Mouse (Mus musculus) CD4-positive, CD25-positive, alpha-beta regulatory T cell, adult 4 months (primary cell): ENCODE results near the gene Cux1. TPM values are rescaled to one million over a fixed set of nuclear protein-coding genes. Genes with fewer than 3 reads are reported as not detected.
"Not testable (repeated sequence)": the region's sequence is repeated elsewhere in the genome, so short reads cannot be mapped to it uniquely, and the experiment has no call there.

ENCODE experiments used
- ATAC-seq: one replicate; pipeline ENCODE4 v1.8.0; 2017
- polyA plus RNA-seq, 2 experiments: library from polyadenylated mRNA; unstranded; fragments of 100-300 nt; shearing (Covaris generic); gene quantifications; one replicate each; pipeline ENCODE4 v1.2.1; 2017

Gene Cux1
- polyA plus RNA-seq, 2 experiments from 2014 or later: 48.1 to 69.0 TPM

DNA sequence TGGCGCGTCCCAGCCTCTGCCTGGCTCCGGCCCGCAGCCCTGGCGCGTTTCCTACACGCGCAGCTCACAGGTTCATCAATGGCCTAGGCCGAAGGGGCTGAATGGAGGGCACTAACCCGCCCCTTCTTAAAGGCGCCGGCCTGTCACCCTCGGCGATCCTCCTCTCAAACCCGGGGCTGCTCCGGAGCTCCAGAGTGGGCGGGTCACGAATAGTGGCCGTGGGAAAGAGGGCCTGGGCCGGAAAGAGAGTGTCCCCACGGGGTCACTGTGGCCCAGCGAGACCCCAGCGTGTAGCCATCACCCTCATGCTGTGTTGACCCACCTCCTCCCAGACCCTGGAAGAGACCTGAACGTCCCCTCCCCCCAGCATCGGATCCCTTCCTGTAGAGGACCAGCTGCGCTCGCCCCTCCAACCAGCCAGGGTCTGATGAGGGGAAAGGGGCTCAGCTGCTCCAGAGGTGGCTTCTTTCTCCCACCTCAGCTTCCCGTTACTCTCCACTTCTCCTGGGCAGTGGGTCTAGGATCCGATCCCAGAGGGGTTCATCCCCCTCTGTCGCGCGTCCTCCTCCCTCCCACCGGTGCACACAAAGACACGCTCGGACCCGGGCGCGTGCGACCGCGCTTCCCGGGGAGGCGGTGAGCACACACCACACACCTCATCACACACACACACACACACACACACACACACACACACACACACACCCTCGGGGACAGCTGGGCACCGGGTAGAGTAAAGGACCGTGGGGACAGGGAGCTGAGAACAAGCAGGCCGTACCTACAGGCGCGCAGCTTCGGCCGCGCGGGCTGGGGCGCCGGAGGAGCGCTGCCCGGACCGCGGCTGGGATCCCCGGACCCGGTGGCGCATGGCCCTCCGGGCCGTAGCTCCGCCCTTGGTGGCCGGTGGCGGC lies 323.2 kb downstream of the Cux1 start:
- no peak for ATAC-seq

DNA sequence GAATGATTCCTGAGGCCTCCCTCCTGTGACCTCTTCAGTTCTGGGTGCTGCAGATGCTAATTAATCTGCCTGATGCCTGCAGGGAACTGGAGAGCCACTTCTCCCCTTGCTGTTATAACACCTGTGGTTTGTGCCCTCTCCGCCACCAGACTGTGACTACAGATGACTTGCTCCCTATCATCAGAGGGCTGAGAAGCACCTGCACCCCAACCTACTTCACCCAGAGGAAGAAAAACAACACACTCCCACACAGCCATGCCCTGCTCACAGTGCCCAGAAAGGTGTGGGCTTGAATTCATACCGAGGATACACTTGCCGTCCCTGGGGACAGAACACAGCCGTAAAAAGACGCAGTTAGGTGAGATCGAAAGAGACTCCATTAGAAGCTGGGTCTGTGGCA lies 326.1 kb downstream of the Cux1 start:
- no peak for ATAC-seq

GRCm38 (mm10) chr5:136240381-136240780 lies 326.9 kb downstream of the Cux1 start:
- ATAC-seq: no peak

DNA sequence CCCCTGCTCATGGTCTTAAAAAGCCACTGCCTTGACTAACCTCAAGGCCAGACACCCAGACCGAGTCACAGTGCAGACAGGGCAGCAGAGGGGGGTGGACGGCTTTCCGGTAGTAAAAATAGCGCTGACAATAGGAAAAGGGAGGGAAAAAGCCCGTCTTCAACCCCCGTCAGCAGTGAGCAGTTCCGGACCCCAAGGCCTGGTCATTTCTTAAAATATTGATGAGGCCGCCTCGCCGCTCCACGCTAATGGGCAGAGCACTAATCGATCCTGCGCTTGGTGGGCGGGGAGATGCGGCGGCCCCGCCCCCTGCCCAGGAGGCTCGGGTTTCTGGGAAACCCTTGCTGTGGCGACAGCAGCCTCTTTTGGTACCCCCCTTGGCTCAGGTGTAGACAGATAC lies 329.7 kb downstream of the Cux1 start:
- ATAC-seq: no peak

DNA sequence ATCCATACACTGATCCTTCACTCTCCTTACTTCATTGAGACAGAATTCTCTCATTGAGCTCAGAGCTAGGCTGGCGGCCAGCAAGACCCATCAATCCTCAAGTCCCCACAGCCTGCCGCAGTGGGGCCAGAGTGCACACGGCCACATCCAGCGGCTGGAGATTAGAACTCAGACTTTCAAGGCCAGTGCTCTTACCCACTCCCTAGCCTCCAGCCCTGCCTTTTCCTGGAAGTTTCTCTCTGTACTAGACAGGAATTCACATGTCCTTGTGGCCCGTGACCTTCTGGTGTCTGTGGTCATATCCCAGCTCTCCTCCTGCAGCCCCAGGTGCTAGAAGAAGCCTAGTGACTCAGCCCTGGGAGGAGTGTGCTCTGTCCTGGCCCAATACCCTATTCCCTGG lies 330.7 kb downstream of the Cux1 start:
- ATAC-seq: no peak

GRCm38 (mm10) chr5:136230348-136231035 lies 336.8 kb downstream of the Cux1 start:
- no peak for ATAC-seq

- ATAC-seq: no peak
These were observed 340.9 kb downstream of the Cux1 start for GRCm38 (mm10) chr5:136226246-136226876.

- no peak for ATAC-seq
These were observed 348.7 kb downstream of the Cux1 start for GRCm38 (mm10) chr5:136218585-136218984.

DNA sequence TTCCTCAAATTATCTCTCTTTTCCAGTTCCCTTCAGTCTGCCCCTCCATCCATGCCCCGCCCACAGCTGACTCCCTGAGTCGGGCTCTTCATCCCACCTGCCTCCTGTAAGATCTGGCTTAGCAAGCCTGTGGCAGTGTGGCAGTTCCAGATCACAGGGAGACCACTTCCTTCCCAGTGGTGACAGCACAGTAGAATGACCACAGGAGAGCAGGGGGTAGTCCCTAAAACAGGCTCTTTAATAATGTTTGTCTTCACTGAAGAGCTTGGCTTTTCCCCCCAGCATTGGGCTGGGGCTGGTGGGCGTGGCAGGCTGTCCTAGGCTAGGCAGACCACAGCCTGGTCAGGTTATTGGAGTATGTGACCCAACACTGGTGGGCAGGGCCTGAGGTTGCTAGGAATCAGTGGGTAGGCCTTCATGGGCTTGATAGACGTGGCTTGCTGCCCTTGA lies 349.3 kb downstream of the Cux1 start:
- ATAC-seq: no peak

- no peak for ATAC-seq
These were observed 350.2 kb downstream of the Cux1 start for GRCm38 (mm10) chr5:136217004-136217665.

- ATAC-seq: no peak
These were observed 351.3 kb downstream of the Cux1 start for GRCm38 (mm10) chr5:136215958-136216357.

DNA sequence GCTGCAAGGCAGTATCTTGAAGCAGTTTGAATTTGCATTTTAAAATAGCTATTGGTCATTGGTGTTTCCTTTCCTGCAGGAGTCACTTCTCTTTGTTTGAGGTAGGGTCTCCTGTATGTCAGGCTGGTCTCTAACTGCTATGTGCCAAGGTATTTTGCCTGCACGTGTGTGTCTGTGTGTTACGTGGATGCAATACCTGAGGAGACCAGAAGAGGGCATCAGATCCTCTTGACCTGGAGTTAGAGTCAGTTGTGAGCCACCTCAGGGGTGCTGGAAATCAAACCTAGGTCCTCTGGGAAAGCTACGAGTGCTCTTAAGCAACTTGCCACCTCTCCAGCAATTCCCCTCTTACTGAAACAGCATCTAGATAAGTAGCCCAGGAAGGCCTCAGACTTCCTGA lies 352.1 kb downstream of the Cux1 start:
- ATAC-seq: no peak

- no peak for ATAC-seq
These were observed 353.6 kb downstream of the Cux1 start for GRCm38 (mm10) chr5:136213716-136214115.

DNA sequence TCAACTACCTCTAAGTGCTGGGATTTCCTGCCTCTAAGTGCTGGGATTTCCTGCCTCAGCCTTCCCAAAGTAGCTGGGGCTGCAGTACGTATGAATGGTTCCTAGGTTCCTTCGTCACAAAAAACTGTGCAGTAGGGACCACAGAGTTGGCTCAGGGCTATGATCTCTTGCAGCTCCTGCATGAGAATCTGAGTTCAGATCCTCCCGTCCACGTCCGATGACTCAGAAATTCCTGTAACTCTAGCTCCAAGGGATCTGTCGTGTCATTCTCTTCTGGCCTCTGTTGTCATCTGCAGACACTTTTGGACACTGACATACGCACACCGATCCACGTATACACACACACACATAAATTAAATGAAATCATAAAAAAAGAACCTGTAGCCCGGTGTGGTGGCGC lies 354.6 kb downstream of the Cux1 start:
- no peak for ATAC-seq

- not testable (repeated sequence) for ATAC-seq
These were observed 355.8 kb downstream of the Cux1 start for GRCm38 (mm10) chr5:136211341-136212102.

DNA sequence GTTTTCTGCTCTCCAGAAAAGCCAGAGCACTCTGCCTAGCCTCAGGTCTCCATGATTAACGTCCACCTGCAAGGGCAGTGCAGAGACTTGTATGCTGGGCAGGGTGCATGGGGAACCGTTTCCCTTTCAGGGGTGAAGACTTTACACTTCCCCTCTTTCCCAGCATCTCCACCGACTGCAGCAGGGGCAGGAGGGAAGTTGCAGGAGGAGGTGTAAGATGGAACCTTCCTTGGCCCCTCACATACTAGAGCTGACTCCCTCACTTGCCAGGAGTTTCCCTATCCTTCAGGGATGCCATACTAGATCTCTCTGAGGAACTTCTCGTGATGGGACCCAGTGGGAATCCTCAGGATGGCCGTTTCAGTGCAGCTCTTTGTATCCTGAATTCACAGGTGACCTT lies 356.7 kb downstream of the Cux1 start:
- no peak for ATAC-seq

GRCm38 (mm10) chr5:136201832-136202231 lies 365.5 kb downstream of the Cux1 start:
- ATAC-seq: no peak

- no peak for ATAC-seq
These were observed 367.8 kb downstream of the Cux1 start for GRCm38 (mm10) chr5:136199526-136199925.

- ATAC-seq: peak; percentile 99
These were observed 368.6 kb downstream of the Cux1 start, which contains the start of gene Prkrip1 for GRCm38 (mm10) chr5:136198474-136199391. Gene Prkrip1, minus strand, starts transcription at chr5:136198963.
